Mouse (Mus musculus): ENCODE measurements around the gene Col12a1. TPM values are rescaled to one million over a fixed set of nuclear protein-coding genes. Genes with fewer than 3 reads are reported as not detected.
"Not testable (repeated sequence)": the region's sequence is repeated elsewhere in the genome, so short reads cannot be mapped to it uniquely, and the experiment has no call there.

Col12a1 gene
- polyA plus RNA-seq, 1 experiment from 2014 or later = 1.2 TPM

GRCm38 (mm10) chr9:79687227-79687626, 31.4 kb downstream of the Col12a1 start:
- Histone ChIP-seq H3K4me2 (no peak overlapping the region), H3K36me3 (no peaks in the 10 kb centered on the region), H3K9me3 (replicated peaks) (no peaks in the 10 kb centered on the region), H3K4me3 (replicated peaks) (no peak overlapping the region), H3K27ac (no peak overlapping the region), H3K4me1 (replicated peaks) (no peaks in the 10 kb centered on the region), H3K9ac (no peak overlapping the region), H3K27me3 (no peaks in the 10 kb centered on the region)
- no peak for ATAC-seq (ENCODE audit: low read depth)
- WGBS (ENCODE audit: insufficient replicate concordance) = 23% methylated on average over 3 of the region's 3 CpGs
- no peak for DNase-seq

GRCm38 (mm10) chr9:79686049-79686448, 32.6 kb downstream of the Col12a1 start:
- 58% methylated on average over 1 of the region's 1 CpGs for WGBS (ENCODE audit: insufficient replicate concordance)
- no peaks in the 10 kb centered on the region for H3K36me3 ChIP-seq
- no peak for DNase-seq
- no peak overlapping the region for H3K4me3 ChIP-seq (replicated peaks)
- no peak overlapping the region for H3K9ac ChIP-seq
- H3K4me2 ChIP-seq = no peak overlapping the region
- no peak for ATAC-seq (ENCODE audit: low read depth)
- no peak overlapping the region for H3K27ac ChIP-seq
- H3K27me3 ChIP-seq = no peaks in the 10 kb centered on the region
- no peaks in the 10 kb centered on the region for H3K4me1 ChIP-seq (replicated peaks)
- no peaks in the 10 kb centered on the region for H3K9me3 ChIP-seq (replicated peaks)

- Histone ChIP-seq H3K27me3 (no peaks in the 10 kb centered on the region), H3K4me2 (no peak overlapping the region), H3K4me1 (replicated peaks) (no peaks in the 10 kb centered on the region), H3K9me3 (replicated peaks) (no peaks in the 10 kb centered on the region), H3K27ac (no peak overlapping the region), H3K9ac (no peak overlapping the region), H3K4me3 (replicated peaks) (no peak overlapping the region), H3K36me3 (no peaks in the 10 kb centered on the region)
- ATAC-seq (ENCODE audit: low read depth) (no peak), DNase-seq (no peak)
- WGBS (ENCODE audit: insufficient replicate concordance) = 60% methylated on average over 4 of the region's 4 CpGs
These were observed 38.0 kb downstream of the Col12a1 start for GRCm38 (mm10) chr9:79680453-79681240.

- H3K4me1 ChIP-seq (replicated peaks); DNase-seq; H3K27ac ChIP-seq; H3K36me3 ChIP-seq; H3K4me2 ChIP-seq; H3K9ac ChIP-seq; H3K27me3 ChIP-seq; H3K4me3 ChIP-seq (replicated peaks); ATAC-seq (ENCODE audit: low read depth); H3K9me3 ChIP-seq (replicated peaks): not testable (repeated sequence)
- 59% methylated on average over 1 of the region's 1 CpGs for WGBS (ENCODE audit: insufficient replicate concordance)
These were observed 49.8 kb downstream of the Col12a1 start for GRCm38 (mm10) chr9:79668806-79669205.

- H3K27me3 ChIP-seq = no peaks in the 10 kb centered on the region
- no peaks in the 10 kb centered on the region for H3K4me1 ChIP-seq (replicated peaks)
- H3K36me3 ChIP-seq = no peaks in the 10 kb centered on the region
- no peak overlapping the region for H3K9ac ChIP-seq
- no peaks in the 10 kb centered on the region for H3K9me3 ChIP-seq (replicated peaks)
- no peak overlapping the region for H3K27ac ChIP-seq
- WGBS (ENCODE audit: insufficient replicate concordance) = 69% methylated on average over 16 of the region's 16 CpGs
- no peak overlapping the region for H3K4me2 ChIP-seq
- H3K4me3 ChIP-seq (replicated peaks) = no peak overlapping the region
- DNase-seq (no peak), ATAC-seq (ENCODE audit: low read depth) (no peak)
These were observed 65.1 kb downstream of the Col12a1 start for GRCm38 (mm10) chr9:79653327-79654150.

- no peak overlapping the region for H3K27ac ChIP-seq
- H3K4me3 ChIP-seq (replicated peaks) = no peak overlapping the region
- ATAC-seq (ENCODE audit: low read depth) (no peak), DNase-seq (no peak)
- H3K4me2 ChIP-seq = no peak overlapping the region
- no peak overlapping the region for H3K9ac ChIP-seq
- no peaks in the 10 kb centered on the region for H3K36me3 ChIP-seq
- H3K9me3 ChIP-seq (replicated peaks) = no peaks in the 10 kb centered on the region
- 66% methylated on average over 9 of the region's 9 CpGs for WGBS (ENCODE audit: insufficient replicate concordance)
- H3K27me3 ChIP-seq = no peaks in the 10 kb centered on the region
- no peaks in the 10 kb centered on the region for H3K4me1 ChIP-seq (replicated peaks)
These were observed 70.0 kb downstream of the Col12a1 start for GRCm38 (mm10) chr9:79648587-79648986.

- WGBS (ENCODE audit: insufficient replicate concordance) = 59% methylated on average over 3 of the region's 3 CpGs
- Histone ChIP-seq H3K4me3 (replicated peaks) (no peak overlapping the region), H3K36me3 (no peaks in the 10 kb centered on the region), H3K9ac (no peak overlapping the region), H3K27ac (no peak overlapping the region), H3K9me3 (replicated peaks) (no peaks in the 10 kb centered on the region), H3K4me2 (no peak overlapping the region), H3K4me1 (replicated peaks) (no peaks in the 10 kb centered on the region), H3K27me3 (no peaks in the 10 kb centered on the region)
- DNase-seq (no peak), ATAC-seq (ENCODE audit: low read depth) (no peak)
These were observed 72.9 kb downstream of the Col12a1 start for GRCm38 (mm10) chr9:79645757-79646156.

- no peak overlapping the region for H3K4me3 ChIP-seq (replicated peaks)
- H3K9ac ChIP-seq = no peak overlapping the region
- no peaks in the 10 kb centered on the region for H3K9me3 ChIP-seq (replicated peaks)
- ATAC-seq (ENCODE audit: low read depth) (no peak), DNase-seq (no peak)
- no peaks in the 10 kb centered on the region for H3K27me3 ChIP-seq
- H3K4me1 ChIP-seq (replicated peaks) = no peaks in the 10 kb centered on the region
- H3K36me3 ChIP-seq = no peaks in the 10 kb centered on the region
- H3K4me2 ChIP-seq = no peak overlapping the region
- 56% methylated on average over 11 of the region's 11 CpGs for WGBS (ENCODE audit: insufficient replicate concordance)
- no peak overlapping the region for H3K27ac ChIP-seq
These were observed 79.1 kb downstream of the Col12a1 start for GRCm38 (mm10) chr9:79639430-79640090.

- no peaks in the 10 kb centered on the region for H3K27me3 ChIP-seq
- 56% methylated on average over 4 of the region's 4 CpGs for WGBS (ENCODE audit: insufficient replicate concordance)
- no peaks in the 10 kb centered on the region for H3K36me3 ChIP-seq
- H3K4me2 ChIP-seq = no peak overlapping the region
- no peaks in the 10 kb centered on the region for H3K9me3 ChIP-seq (replicated peaks)
- H3K4me1 ChIP-seq (replicated peaks) = no peaks in the 10 kb centered on the region
- ATAC-seq (ENCODE audit: low read depth) = no peak
- no peak overlapping the region for H3K9ac ChIP-seq
- H3K4me3 ChIP-seq (replicated peaks) = no peak overlapping the region
- DNase-seq = no peak
- H3K27ac ChIP-seq = no peak overlapping the region
These were observed 80.8 kb downstream of the Col12a1 start for GRCm38 (mm10) chr9:79637879-79638278.

GRCm38 (mm10) chr9:79634076-79634475, 84.6 kb downstream of the Col12a1 start:
- Histone ChIP-seq H3K27ac (no peak overlapping the region), H3K4me2 (no peak overlapping the region), H3K9ac (no peak overlapping the region), H3K27me3 (no peaks in the 10 kb centered on the region), H3K4me3 (replicated peaks) (no peak overlapping the region), H3K4me1 (replicated peaks) (no peaks in the 10 kb centered on the region), H3K9me3 (replicated peaks) (no peaks in the 10 kb centered on the region), H3K36me3 (no peaks in the 10 kb centered on the region)
- 76% methylated on average over 1 of the region's 1 CpGs for WGBS (ENCODE audit: insufficient replicate concordance)
- DNase-seq (no peak), ATAC-seq (ENCODE audit: low read depth) (no peak)

- no peak overlapping the region for H3K4me3 ChIP-seq (replicated peaks)
- no peak overlapping the region for H3K4me2 ChIP-seq
- no peaks in the 10 kb centered on the region for H3K9me3 ChIP-seq (replicated peaks)
- no peaks in the 10 kb centered on the region for H3K36me3 ChIP-seq
- no peaks in the 10 kb centered on the region for H3K4me1 ChIP-seq (replicated peaks)
- DNase-seq (no peak), ATAC-seq (ENCODE audit: low read depth) (no peak)
- no peak overlapping the region for H3K27ac ChIP-seq
- no peak overlapping the region for H3K9ac ChIP-seq
- no peaks in the 10 kb centered on the region for H3K27me3 ChIP-seq
- 69% methylated on average over 7 of the region's 7 CpGs for WGBS (ENCODE audit: insufficient replicate concordance)
These were observed 87.4 kb downstream of the Col12a1 start for GRCm38 (mm10) chr9:79631186-79631585.

All from liver, embryonic 13.5 days (tissue).